Mouse (Mus musculus) hindbrain, embryonic 10.5 days (tissue): ENCODE results near the gene Tmem121. TPM values are rescaled to one million over a fixed set of nuclear protein-coding genes. Genes with fewer than 3 reads are reported as not detected.
A peak's percentile ranks its signal among the peaks of the same experiment; 100 is the strongest.

ENCODE experiments used
- DNase-seq: peaks from one replicate; pipeline ENCODE4 v3.0.0-alpha.2; 2017; ENCODE audit warnings: low spot score
- H3K27ac ChIP-seq: fragments of 300-500 bp; sonication (generic); 2 replicates; pipeline ENCODE4 v1.5.1; 2016; ENCODE audit warnings: mild to moderate bottlenecking, moderate library complexity
- H3K27me3 ChIP-seq: fragments of 300-500 bp; sonication (generic); 2 replicates; pipeline ENCODE4 v1.6.1; 2016; ENCODE audit warnings: mild to moderate bottlenecking; ENCODE audit not compliant: poor library complexity, insufficient read depth, severe bottlenecking
- H3K36me3 ChIP-seq: fragments of 300-500 bp; sonication (generic); 2 replicates; pipeline ENCODE4 v1.6.1; 2016; ENCODE audit warnings: mild to moderate bottlenecking, moderate library complexity
- H3K4me1 ChIP-seq: fragments of 300-500 bp; sonication (generic); replicated peaks from 2 replicates; pipeline ENCODE4 v1.6.1; 2016; ENCODE audit warnings: mild to moderate bottlenecking
- H3K4me3 ChIP-seq: fragments of 300-500 bp; sonication (generic); 2 replicates; pipeline ENCODE4 v1.5.1; 2016; ENCODE audit warnings: mild to moderate bottlenecking, moderate library complexity
- H3K9me3 ChIP-seq: fragments of 300-500 bp; sonication (generic); 2 replicates; pipeline ENCODE4 v1.6.1; 2016; ENCODE audit warnings: mild to moderate bottlenecking, moderate library complexity
- WGBS: fragments of 180-500 bp; shearing (Covaris S2); methylation state at CpG from one replicate; pipeline ENCODE4 v1.1.7; 2016; 5-methylcytosine and 5-hydroxymethylcytosine counted together
- polyA plus RNA-seq: library from polyadenylated mRNA; unstranded; fragments of >200 nt; fragmentation: Nextera tagmentation; extraction: Ambion mirVana; gene quantifications from 2 replicates; pipeline ENCODE4 v1.2.1, GENCODE M21; 2016

Tmem121 gene
- 16.4 and 24.8 TPM in 2 replicates for polyA plus RNA-seq

DNA sequence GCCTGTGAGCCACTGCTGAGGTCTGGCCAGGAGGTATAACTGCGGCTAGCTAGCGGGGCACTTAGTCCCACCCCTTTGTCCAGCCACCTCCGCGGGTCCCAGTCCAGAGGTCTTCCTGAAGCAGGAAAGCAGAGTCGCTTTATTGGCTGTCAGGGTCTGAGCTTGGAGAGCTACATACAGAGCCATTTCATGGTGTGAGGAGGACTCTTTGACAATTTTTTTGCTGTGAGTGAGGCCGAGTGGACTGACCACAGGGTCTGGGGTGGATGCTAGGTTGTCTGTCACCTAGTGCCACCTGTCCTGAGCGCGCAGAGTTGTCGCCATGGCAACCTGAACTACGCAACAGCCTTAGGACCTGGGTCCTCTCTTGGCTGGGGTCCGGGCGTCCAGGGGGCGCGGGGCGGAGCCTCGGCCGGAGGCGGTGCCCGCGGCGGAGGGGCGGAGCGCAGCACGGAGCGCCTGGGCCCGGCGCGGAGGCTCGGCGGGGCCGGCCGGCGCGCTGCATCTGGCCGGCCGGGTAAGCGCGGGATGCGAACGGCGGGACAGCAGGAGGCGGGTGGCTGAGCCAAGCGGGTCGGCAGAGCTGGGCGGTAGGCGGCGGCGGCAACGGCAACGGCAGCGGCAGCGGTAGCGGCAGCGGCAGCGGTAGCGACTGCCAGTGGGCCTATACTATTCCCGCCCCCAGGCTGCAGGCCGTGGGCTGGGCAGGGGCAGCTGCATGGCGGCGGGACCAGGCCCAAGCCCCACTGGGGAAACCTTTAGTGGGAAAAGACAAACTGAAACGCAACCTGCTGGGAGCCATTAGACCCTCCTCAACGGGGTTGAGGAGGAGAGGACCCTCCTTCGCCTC is at the start of gene Tmem121:
TSS of gene Tmem121 (plus strand) at position 489 of the 850 bp plus-strand sequence.
- Histone ChIP-seq H3K36me3 (peaks cover 25% of the 10 kb centered on the region), H3K4me3 (peak within 1 kb of the TSS; percentile 77), H3K27ac (peak within 1 kb of the TSS; percentile 84), H3K4me1 (peaks cover 34% of the 10 kb centered on the region), H3K27me3 (peaks cover 39% of the 10 kb centered on the region), H3K9me3 (no peaks in the 10 kb centered on the region; the same call in 1 of the 2 replicates)
- peak; percentile 72 for DNase-seq
- 1% methylated on average over 63 of the region's 63 CpGs for WGBS

DNA sequence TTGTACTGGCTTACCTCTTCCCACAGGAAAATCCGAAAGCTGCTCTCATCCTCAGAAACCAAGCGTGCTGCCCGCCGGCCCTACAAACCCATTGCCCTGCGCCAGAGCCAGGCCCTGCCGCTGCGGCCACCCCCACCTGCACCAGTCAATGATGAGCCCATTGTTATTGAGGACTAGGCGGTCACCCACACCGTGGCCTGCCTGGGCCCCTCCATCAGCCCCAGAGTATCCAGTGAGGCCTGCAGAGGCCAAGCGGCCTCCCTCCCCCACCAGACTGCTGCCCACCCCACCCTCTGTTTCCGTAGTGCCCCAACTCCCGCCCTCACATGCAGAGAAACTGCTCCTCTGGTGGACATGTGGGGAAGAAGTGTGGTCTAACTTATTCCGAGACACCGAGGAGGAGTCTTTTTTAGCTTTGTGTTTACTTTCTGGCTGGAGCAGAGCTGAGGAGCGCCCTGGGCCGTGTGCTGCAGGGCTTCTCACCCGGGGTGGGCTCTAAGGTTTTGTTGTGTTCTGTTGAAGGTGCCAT is 49.2 kb upstream of the Tmem121 start:
- peaks cover 42% of the 10 kb centered on the region for H3K4me1 ChIP-seq
- peaks cover 76% of the 10 kb centered on the region for H3K36me3 ChIP-seq
- no peaks in the 10 kb centered on the region for H3K9me3 ChIP-seq
- H3K27ac ChIP-seq: no peak overlapping the region
- WGBS: 81% methylated on average over 17 of the region's 17 CpGs
- DNase-seq: no peak
- no peak overlapping the region for H3K4me3 ChIP-seq
- H3K27me3 ChIP-seq: peaks cover 12% of the 10 kb centered on the region

DNA sequence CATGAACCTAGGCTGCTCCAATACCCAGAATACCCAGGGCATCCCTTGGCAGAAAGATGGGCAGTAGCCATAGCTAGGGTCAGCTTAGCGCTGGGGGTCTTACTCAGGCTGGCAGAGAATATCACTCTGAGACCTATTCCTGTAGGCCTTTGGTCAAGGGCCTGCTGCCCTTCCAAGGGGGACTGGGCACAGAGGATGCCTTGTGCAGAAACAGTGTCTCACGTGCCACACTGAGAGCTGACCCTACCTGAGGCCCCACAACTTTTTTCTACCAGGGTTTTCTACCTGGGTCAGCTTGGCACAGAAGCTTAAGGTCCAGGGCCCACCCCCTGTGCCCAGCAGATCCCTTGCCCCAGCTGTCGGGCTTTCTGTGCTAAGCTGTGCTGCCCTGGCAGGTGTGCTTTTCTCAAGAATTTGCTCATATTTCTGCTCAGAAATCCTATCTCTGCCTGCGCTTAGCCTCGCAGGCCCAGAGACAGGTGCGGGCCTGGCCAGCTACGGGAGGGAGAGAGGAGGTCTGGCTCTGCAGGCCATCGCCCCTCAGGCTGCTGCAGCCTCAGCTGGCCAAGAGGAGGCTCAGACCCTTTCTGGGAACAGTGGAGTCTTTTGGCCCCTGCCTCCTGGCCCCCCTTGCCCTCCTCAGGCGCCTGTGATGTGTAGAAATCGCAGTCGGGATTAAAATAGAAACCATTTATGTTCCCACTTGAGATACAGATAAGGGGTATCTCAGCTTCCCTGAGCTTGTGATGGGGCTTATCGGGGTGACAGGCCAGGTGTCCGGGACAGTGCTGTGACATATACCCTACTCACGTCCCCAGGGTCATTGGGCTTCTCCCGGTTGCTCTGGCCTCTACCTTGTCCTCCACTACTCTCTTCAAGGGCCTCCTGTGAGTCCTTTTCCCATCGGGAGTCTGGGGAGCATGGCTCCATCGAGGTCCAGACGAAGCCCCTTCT is 48.2 kb upstream of the Tmem121 start:
- Histone ChIP-seq H3K27me3 (peaks cover 21% of the 10 kb centered on the region), H3K36me3 (peaks cover 66% of the 10 kb centered on the region), H3K9me3 (no peaks in the 10 kb centered on the region), H3K4me3 (no peak overlapping the region), H3K27ac (0 out of 2 replicates have a peak overlapping the region, but pooled peaks have one; percentile 1), H3K4me1 (peaks cover 52% of the 10 kb centered on the region)
- no peak for DNase-seq
- 87% methylated on average over 18 of the region's 18 CpGs for WGBS

DNA sequence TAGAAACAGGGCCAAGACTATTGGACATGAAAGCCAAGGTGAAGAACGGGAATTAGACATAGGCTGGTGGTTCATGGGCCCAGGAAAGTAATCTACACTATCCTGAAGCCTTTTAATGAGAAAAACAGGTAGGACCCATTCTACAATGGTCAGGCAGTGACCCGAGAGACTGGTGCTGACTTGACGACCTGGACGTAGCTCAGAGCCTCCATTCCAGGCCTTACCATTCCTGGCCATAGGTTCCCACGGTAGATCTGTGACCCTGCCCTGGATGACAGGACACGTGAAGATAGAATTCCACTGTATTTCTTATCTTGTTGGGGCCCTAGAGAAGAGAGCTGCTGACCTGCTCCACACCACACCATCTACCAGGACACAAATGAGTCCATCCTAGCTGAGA is 47.4 kb upstream of the Tmem121 start:
- WGBS: 76% methylated on average over 6 of the region's 6 CpGs
- H3K27me3 ChIP-seq: peaks cover 25% of the 10 kb centered on the region
- peak overlapping the region; percentile 93 for H3K27ac ChIP-seq
- no peak overlapping the region for H3K4me3 ChIP-seq
- H3K36me3 ChIP-seq: peaks cover 61% of the 10 kb centered on the region
- H3K4me1 ChIP-seq: peaks cover 60% of the 10 kb centered on the region
- DNase-seq: no peak
- H3K9me3 ChIP-seq: no peaks in the 10 kb centered on the region

DNA sequence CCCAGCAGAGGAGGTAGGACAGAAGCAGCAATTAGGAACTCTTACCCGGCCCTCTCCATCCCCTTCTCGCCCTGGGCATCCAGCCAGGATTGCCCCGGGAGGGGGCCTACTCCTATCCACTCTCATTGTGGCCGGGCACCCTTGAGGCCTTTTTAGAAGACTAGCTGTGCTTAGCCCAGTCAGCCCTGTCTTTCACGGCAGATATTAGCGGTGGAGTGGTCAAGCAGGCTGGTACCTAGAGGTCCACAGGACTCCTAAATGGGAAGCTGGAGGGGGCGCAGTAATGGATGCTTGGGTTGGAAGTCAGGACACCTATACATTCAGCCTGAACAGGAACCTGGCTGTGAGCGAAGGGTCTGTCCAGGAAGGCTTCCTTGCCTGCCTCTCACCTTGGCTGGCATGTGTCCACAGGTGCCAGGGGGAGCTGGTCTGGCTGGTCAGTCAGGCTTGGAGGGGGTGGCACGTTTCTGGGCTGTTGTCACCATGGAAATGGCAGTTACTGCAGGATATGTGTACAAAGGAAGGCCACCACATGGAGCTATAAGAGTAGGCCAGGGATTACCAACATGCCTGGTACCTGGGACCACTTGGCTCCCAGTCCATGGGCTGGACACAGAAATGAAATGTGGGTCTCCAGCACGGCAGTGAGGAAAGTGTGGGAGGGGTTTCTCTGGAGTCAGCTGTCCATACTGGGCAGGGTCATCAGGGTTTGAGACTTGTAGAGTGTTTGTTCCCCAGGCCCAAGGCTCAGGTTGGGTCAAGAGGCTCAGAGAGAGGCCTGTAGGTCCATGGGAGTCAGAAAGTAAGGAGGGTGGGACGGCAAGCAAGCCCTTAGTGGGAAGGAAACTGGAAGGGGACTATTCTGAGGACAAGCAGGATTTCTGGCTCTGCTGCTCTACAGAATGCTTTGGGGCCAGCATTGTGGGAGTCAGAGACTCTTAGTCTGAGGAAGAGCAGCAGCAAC is 46.5 kb upstream of the Tmem121 start:
- Histone ChIP-seq H3K4me3 (peak overlapping the region; percentile 68), H3K36me3 (peaks cover 61% of the 10 kb centered on the region), H3K4me1 (peaks cover 67% of the 10 kb centered on the region), H3K9me3 (no peaks in the 10 kb centered on the region), H3K27me3 (peaks cover 34% of the 10 kb centered on the region), H3K27ac (peak overlapping the region; percentile 93)
- no peak for DNase-seq
- WGBS: 43% methylated on average over 11 of the region's 11 CpGs

DNA sequence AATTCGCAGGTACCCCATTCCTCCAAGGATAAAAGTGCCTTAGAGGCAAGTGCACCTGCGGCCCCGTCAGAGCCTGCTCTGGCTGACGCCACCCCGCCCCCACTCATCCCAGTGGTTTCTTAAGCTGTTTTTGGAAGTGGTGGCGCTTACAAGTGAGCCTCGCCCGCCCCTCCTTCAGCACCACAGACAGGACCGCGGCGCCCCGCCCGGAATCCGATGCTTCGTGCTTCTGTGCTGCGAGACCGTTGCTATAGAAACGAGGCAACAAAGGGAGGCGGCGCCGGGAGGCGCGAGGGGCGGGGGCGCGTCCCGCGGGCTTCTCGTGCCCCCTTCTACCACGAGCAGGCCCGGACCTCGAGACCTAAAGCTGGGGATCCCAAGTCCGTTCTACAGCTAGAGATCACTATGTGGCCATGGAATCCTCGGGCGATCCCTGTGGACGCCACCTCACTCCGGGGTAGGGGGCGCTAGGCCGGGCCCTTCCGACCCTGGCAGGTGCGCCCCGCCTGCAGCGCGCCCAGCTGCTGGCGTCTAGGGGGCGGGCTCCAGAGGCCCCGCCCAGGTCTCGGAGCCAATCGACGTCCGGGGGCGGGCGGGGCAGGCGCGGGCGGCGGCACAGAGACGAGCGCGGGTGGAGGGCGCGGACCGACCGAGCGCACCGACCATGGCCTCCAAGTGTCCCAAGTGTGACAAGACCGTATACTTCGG is 45.7 kb upstream of the Tmem121 start, which contains the start of gene Crip2:
TSS of gene Crip2 (plus strand) at position 329 of the 708 bp plus-strand sequence.
- no peaks in the 10 kb centered on the region for H3K9me3 ChIP-seq
- peak; percentile 95 for DNase-seq
- peaks cover 61% of the 10 kb centered on the region for H3K36me3 ChIP-seq
- peaks cover 72% of the 10 kb centered on the region for H3K4me1 ChIP-seq
- WGBS: under 1% methylated on average over 68 of the region's 68 CpGs
- peak within 1 kb of the TSS; percentile 68 for H3K4me3 ChIP-seq
- H3K27me3 ChIP-seq: peaks cover 36% of the 10 kb centered on the region
- H3K27ac ChIP-seq: peak within 1 kb of the TSS; percentile 93

DNA sequence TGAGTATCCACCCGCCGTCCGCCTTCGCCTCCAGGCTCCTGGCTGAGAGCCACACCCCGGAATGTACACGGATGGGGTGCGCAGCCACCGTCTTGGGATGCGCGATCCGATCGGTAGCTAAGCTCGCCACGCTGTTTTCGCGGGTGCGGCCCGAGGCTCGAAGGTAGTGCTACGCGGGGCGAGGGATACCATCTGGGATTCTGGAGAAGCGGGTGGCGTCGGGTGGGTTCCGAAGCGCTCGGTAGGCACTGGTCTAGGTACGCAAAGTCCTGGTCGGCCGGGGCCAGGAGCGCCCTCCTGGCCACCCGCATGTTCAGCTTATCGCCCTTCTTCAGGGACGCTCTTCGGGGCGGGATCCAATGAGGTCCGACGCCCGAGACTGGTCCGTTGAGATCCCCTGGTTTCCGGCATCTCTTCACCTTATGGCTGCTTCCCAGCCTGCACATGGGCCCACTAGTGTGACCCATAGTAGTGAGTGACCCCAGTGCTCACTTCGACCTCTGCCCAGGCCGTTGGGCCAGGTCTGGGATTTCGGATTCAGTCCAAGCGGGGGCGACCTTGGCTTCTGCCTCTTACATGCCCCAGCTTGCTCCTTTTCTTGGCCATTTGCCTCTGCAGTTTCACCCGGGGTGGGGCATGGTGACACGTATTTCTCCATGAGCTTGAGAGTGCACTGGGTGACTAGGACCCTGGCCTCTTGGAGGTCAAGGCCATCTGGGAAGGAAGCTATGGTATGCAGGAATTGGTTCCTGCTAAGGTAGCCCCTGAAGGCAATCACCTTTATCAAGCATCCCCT is 44.9 kb upstream of the Tmem121 start:
- peak overlapping the region; percentile 68 for H3K4me3 ChIP-seq
- WGBS: 2% methylated on average over 49 of the region's 49 CpGs
- H3K27me3 ChIP-seq: peaks cover 39% of the 10 kb centered on the region
- H3K9me3 ChIP-seq: no peaks in the 10 kb centered on the region
- peak overlapping the region; percentile 93 for H3K27ac ChIP-seq
- DNase-seq: no peak
- peaks cover 79% of the 10 kb centered on the region for H3K4me1 ChIP-seq
- peaks cover 61% of the 10 kb centered on the region for H3K36me3 ChIP-seq

DNA sequence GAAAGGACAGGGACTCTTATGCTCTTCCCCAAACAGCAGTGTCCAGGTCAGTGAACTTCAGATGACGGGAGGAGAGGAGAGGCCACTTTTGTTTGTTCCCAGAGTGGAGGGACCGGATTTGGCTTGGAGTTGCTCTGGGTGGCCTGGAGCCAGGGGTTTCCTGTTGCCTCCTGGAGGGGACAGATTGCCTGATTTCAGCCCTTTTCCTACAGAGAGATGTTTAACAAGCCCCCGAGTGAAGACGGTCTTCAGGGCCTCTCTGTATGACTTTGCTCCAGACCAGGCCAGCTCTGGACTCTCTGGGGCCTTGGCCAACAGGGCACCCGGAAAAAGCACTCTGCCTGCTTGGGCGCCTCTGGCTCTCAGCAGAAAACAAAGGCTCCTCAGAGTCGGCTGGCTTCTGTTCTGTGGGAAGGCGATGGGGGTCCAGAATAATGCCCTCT is 44.2 kb upstream of the Tmem121 start:
- Histone ChIP-seq H3K9me3 (no peaks in the 10 kb centered on the region), H3K27ac (peak overlapping the region; percentile 93), H3K4me1 (peaks cover 86% of the 10 kb centered on the region), H3K27me3 (peaks cover 46% of the 10 kb centered on the region), H3K4me3 (peak overlapping the region; percentile 68), H3K36me3 (peaks cover 55% of the 10 kb centered on the region)
- DNase-seq: no peak
- WGBS: 45% methylated on average over 8 of the region's 8 CpGs

DNA sequence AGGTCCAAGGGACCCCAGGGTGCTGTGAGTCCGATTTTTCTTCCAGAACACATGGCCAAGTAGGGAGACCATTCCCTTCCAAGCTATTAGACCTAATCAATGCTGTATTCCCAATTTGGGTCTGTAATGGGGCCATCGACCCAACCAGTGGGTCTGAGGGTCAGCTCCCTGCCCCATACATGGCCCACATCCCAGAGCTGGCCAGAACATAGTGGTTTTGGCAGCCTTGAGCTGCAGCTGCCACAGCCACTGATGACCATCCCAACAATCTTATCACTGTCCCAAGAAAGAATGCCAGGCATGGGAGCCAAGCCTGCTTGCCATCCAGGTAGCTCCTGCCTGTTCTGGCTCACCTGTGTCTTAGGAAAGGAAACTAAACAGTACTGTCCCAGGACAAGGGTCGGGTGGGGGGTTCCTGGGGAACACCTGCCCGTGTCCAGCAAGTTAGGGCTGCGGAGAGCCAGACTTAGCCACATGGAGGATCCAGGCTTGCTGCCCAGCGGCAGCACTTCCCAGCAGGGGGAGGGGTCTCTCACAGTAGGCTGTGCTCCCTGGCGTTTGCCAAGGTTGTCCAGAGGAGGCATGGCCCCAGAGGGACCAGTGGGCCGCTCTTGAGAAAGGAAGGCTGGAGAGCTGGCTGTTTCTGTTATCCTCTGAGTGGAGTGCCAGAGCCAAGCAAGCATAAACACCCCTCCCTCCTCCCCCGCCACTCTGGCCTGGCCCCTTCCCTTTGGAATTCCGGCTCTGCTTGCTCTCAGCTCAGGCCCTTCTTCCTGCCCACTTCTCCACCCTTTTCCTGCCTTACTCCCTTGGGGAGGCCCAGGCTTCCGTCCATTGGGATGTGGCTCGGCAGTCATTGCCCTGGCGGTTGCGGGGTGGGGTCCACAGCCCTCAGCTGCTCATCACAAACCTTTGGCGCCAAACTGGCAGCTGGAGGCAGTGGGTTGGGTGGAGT is 43.4 kb upstream of the Tmem121 start:
- Histone ChIP-seq H3K27ac (peak overlapping the region; percentile 93), H3K4me1 (peaks cover 93% of the 10 kb centered on the region), H3K9me3 (no peaks in the 10 kb centered on the region), H3K36me3 (peaks cover 48% of the 10 kb centered on the region), H3K27me3 (peaks cover 53% of the 10 kb centered on the region), H3K4me3 (peak overlapping the region; percentile 68)
- 22% methylated on average over 15 of the region's 15 CpGs for WGBS
- no peak for DNase-seq

DNA sequence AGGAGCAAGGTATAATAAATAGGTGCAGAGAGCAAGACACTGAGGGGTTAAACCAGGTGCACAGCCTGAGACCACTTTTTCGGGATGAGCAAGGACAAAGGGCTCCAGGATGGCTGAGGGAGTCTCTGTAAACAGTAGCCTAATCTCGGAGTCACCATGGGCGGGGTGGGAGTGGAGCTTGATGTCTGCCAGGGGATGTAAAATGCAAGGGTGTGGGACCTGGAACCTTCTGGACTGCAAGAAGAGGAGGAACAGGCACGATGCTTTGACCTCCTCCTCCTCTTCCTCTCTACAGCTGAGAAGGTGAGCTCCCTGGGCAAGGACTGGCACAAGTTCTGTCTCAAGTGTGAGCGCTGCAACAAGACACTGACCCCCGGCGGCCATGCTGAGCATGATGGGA is 42.6 kb upstream of the Tmem121 start:
- Histone ChIP-seq H3K27ac (peak overlapping the region; percentile 93; the same call in 1 of the 2 replicates), H3K9me3 (no peaks in the 10 kb centered on the region), H3K4me3 (peak overlapping the region; percentile 68), H3K27me3 (peaks cover 62% of the 10 kb centered on the region), H3K36me3 (peaks cover 39% of the 10 kb centered on the region), H3K4me1 (peaks cover 94% of the 10 kb centered on the region)
- no peak for DNase-seq
- WGBS: 69% methylated on average over 7 of the region's 7 CpGs
